Mouse (Mus musculus) MEL (cell line): ENCODE results near the gene Atp8b3. TPM values are rescaled to one million over a fixed set of nuclear protein-coding genes. Genes with fewer than 3 reads are reported as not detected.

Source experiments
- DNase-seq: peaks from one replicate; pipeline ENCODE4 v3.0.0; 2011; ENCODE audit warnings: low read depth, low spot score
- H3K27ac ChIP-seq: 2 replicates; pipeline ENCODE4 v1.5.1; 2012; ENCODE audit warnings: low read depth, mild to moderate bottlenecking, control low read depth, low read length, moderate library complexity; ENCODE audit not compliant: control insufficient read depth
- H3K27me3 ChIP-seq, 2 experiments: fragments of 150-350 bp in 1 of 2; sonication (generic) in 1 of 2; 2 replicates each; pipeline ENCODE4 v1.6.1; 2012; ENCODE audit warnings: low read length in 2 of 2, mild to moderate bottlenecking in 2 of 2, improper control_type of control experiment in 1 of 2, moderate library complexity in 1 of 2; ENCODE audit not compliant: insufficient read depth in 2 of 2, control insufficient read depth in 1 of 2
- H3K36me3 ChIP-seq, 2 experiments: 2 replicates each; pipeline ENCODE4 v1.6.1; 2012 to 2014; ENCODE audit warnings: low read length in 2 of 2, improper control_type of control experiment in 1 of 2, inconsistent platforms in 1 of 2, mild to moderate bottlenecking in 1 of 2; ENCODE audit not compliant: insufficient read depth in 2 of 2, control insufficient read depth in 1 of 2
- H3K4me1 ChIP-seq, 2 experiments: fragments of 150-350 bp in 1 of 2; sonication (generic) in 1 of 2; 2 replicates each; pipeline ENCODE4 v1.6.1; 2012; ENCODE audit warnings: low read length in 2 of 2, improper control_type of control experiment in 1 of 2, mild to moderate bottlenecking in 1 of 2; ENCODE audit not compliant: insufficient read depth in 2 of 2, control insufficient read depth in 1 of 2
- H3K4me3 ChIP-seq, 2 experiments: fragments of 150-350 bp in 1 of 2; sonication (generic) in 1 of 2; 2 replicates each; pipeline ENCODE4 v1.5.1; 2012; ENCODE audit warnings: low read depth in 2 of 2, low read length in 2 of 2, mild to moderate bottlenecking in 2 of 2, moderate library complexity in 2 of 2, control low read depth in 1 of 2, improper control_type of control experiment in 1 of 2; ENCODE audit not compliant: control insufficient read depth in 1 of 2, insufficient read depth in 1 of 2
- H3K79me2 ChIP-seq: 2 replicates; pipeline ENCODE4 v1.6.1; 2012; ENCODE audit warnings: mild to moderate bottlenecking, low read length, moderate library complexity; ENCODE audit not compliant: control insufficient read depth, poor library complexity, insufficient read depth
- H3K9ac ChIP-seq: 2 replicates; pipeline ENCODE4 v1.6.1; 2012; ENCODE audit warnings: low read depth, mild to moderate bottlenecking, control low read depth, low read length, moderate library complexity; ENCODE audit not compliant: control insufficient read depth, poor library complexity, severe bottlenecking
- H3K9me3 ChIP-seq: fragments of 150-350 bp; sonication (generic); replicated peaks from 2 replicates; pipeline ENCODE4 v1.6.1; 2012; ENCODE audit warnings: mild to moderate bottlenecking, low read length, improper control_type of control experiment, moderate library complexity; ENCODE audit not compliant: insufficient read depth
- BHLHE40 ChIP-seq: IDR thresholded peaks from 2 replicates; pipeline ENCODE4 v1.6.1; 2012; ENCODE audit warnings: low read depth, mild to moderate bottlenecking, inconsistent platforms, low read length, improper control_type of control experiment, borderline replicate concordance
- CHD2 ChIP-seq: IDR thresholded peaks from 2 replicates; pipeline ENCODE4 v1.6.1; 2011; ENCODE audit warnings: low read length, improper control_type of control experiment
- CTCF ChIP-seq, 3 experiments: IDR thresholded peaks in 2 of 3; conservative IDR thresholded peaks in 1 of 3; 2 replicates each; pipeline ENCODE4 v1.5.1; 2011 to 2012; ENCODE audit warnings: low read length in 3 of 3, low read depth in 2 of 3, mild to moderate bottlenecking in 2 of 3, improper control_type of control experiment in 1 of 3, inconsistent platforms in 1 of 3, mixed read lengths in 1 of 3, moderate library complexity in 1 of 3; ENCODE audit not compliant: control insufficient read depth in 1 of 3, insufficient read depth in 1 of 3, poor library complexity in 1 of 3, severe bottlenecking in 1 of 3
- E2F4 ChIP-seq: IDR thresholded peaks from 2 replicates; pipeline ENCODE4 v1.6.1; 2011; ENCODE audit warnings: low read depth, low read length, improper control_type of control experiment, borderline replicate concordance
- ELF1 ChIP-seq: IDR thresholded peaks from 2 replicates; pipeline ENCODE4 v1.6.1; 2014; ENCODE audit warnings: low read depth, mild to moderate bottlenecking, inconsistent platforms, low read length, improper control_type of control experiment, moderate library complexity
- EP300 ChIP-seq, 2 experiments: IDR thresholded peaks; 2 replicates each; pipeline ENCODE4 v1.6.1; 2011; ENCODE audit warnings: improper control_type of control experiment in 2 of 2, low read length in 2 of 2, low read depth in 1 of 2, mild to moderate bottlenecking in 1 of 2
- ETS1 ChIP-seq: IDR thresholded peaks from 2 replicates; pipeline ENCODE4 v1.6.1; 2012; ENCODE audit warnings: low read depth, mild to moderate bottlenecking, inconsistent platforms, low read length, improper control_type of control experiment, moderate library complexity
- GATA1 ChIP-seq: IDR thresholded peaks from 2 replicates; pipeline ENCODE4 v1.6.1; 2011; ENCODE audit warnings: low read depth, low read length, improper control_type of control experiment
- HCFC1 ChIP-seq: IDR thresholded peaks from 2 replicates; pipeline ENCODE4 v1.6.1; 2012; ENCODE audit warnings: low read depth, mild to moderate bottlenecking, inconsistent platforms, low read length, improper control_type of control experiment, moderate library complexity
- MAX ChIP-seq: IDR thresholded peaks from 2 replicates; pipeline ENCODE4 v1.6.1; 2011; ENCODE audit warnings: low read length, improper control_type of control experiment
- MAZ ChIP-seq: IDR thresholded peaks from 2 replicates; pipeline ENCODE4 v1.6.1; 2012; ENCODE audit warnings: low read depth, mild to moderate bottlenecking, inconsistent platforms, low read length, improper control_type of control experiment
- MEF2A ChIP-seq: IDR thresholded peaks from 2 replicates; pipeline ENCODE4 v1.6.1; 2014; ENCODE audit warnings: low read depth, mild to moderate bottlenecking, inconsistent platforms, low read length, improper control_type of control experiment; ENCODE audit not compliant: poor library complexity, insufficient replicate concordance, severe bottlenecking; ENCODE audit errors: extremely low read depth
- MXI1 ChIP-seq: IDR thresholded peaks from 2 replicates; pipeline ENCODE4 v1.6.1; 2011; ENCODE audit warnings: mild to moderate bottlenecking, low read depth, low read length, improper control_type of control experiment
- MYC ChIP-seq: IDR thresholded peaks from 2 replicates; pipeline ENCODE4 v1.6.1; 2011; ENCODE audit warnings: low read depth, mild to moderate bottlenecking, low read length, improper control_type of control experiment, moderate library complexity
- NELFE ChIP-seq: IDR thresholded peaks from 2 replicates; pipeline ENCODE4 v1.6.1; 2011; ENCODE audit warnings: low read depth, low read length, improper control_type of control experiment
- NRF1 ChIP-seq: IDR thresholded peaks from 2 replicates; pipeline ENCODE4 v1.6.1; 2014; ENCODE audit warnings: low read depth, mild to moderate bottlenecking, inconsistent platforms, low read length, improper control_type of control experiment, moderate library complexity; ENCODE audit not compliant: poor library complexity, insufficient read depth, severe bottlenecking
- POLR2A ChIP-seq, 2 experiments: IDR thresholded peaks; 2 replicates each; pipeline ENCODE4 v1.6.1; 2011 to 2012; ENCODE audit warnings: low read length in 2 of 2, mild to moderate bottlenecking in 2 of 2, control low read depth in 1 of 2, improper control_type of control experiment in 1 of 2, low read depth in 1 of 2, moderate library complexity in 1 of 2; ENCODE audit not compliant: control insufficient read depth in 1 of 2, insufficient read depth in 1 of 2, poor library complexity in 1 of 2
- POLR2AphosphoS2 ChIP-seq: IDR thresholded peaks from 2 replicates; pipeline ENCODE4 v1.6.1; 2011; ENCODE audit warnings: low read length, improper control_type of control experiment
- POLR2AphosphoS5 ChIP-seq: IDR thresholded peaks from 2 replicates; pipeline ENCODE4 v1.6.1; 2012; ENCODE audit warnings: low read depth, borderline replicate concordance, mild to moderate bottlenecking, inconsistent platforms, low read length, moderate library complexity, mixed read lengths
- RAD21 ChIP-seq: IDR thresholded peaks from 2 replicates; pipeline ENCODE4 v1.6.1; 2011; ENCODE audit warnings: mild to moderate bottlenecking, low read depth, low read length, improper control_type of control experiment
- SIN3A ChIP-seq: IDR thresholded peaks from 2 replicates; pipeline ENCODE4 v1.6.1; 2012; ENCODE audit warnings: low read length, improper control_type of control experiment, inconsistent platforms
- SMC3 ChIP-seq: IDR thresholded peaks from 2 replicates; pipeline ENCODE4 v1.6.1; 2011; ENCODE audit warnings: low read depth, low read length, improper control_type of control experiment
- TAL1 ChIP-seq: IDR thresholded peaks from 2 replicates; pipeline ENCODE4 v1.6.1; 2012; ENCODE audit warnings: mild to moderate bottlenecking, inconsistent platforms, low read length, moderate library complexity, mixed read lengths
- TCF12 ChIP-seq: IDR thresholded peaks from 2 replicates; pipeline ENCODE4 v1.6.1; 2014; ENCODE audit warnings: low read depth, mild to moderate bottlenecking, inconsistent platforms, low read length, improper control_type of control experiment, moderate library complexity
- USF1 ChIP-seq: IDR thresholded peaks from 2 replicates; pipeline ENCODE4 v1.6.1; 2014; ENCODE audit warnings: low read depth, mild to moderate bottlenecking, inconsistent platforms, low read length, improper control_type of control experiment, moderate library complexity
- USF2 ChIP-seq, 2 experiments: IDR thresholded peaks; 2 replicates each; pipeline ENCODE4 v1.6.1; 2011 to 2012; ENCODE audit warnings: improper control_type of control experiment in 2 of 2, low read length in 2 of 2, borderline replicate concordance in 1 of 2, inconsistent platforms in 1 of 2, low read depth in 1 of 2, mild to moderate bottlenecking in 1 of 2; ENCODE audit not compliant: insufficient read depth in 1 of 2
- ZMIZ1 ChIP-seq: IDR thresholded peaks from 2 replicates; pipeline ENCODE4 v1.6.1; 2012; ENCODE audit warnings: low read depth, mild to moderate bottlenecking, inconsistent platforms, low read length, improper control_type of control experiment, moderate library complexity
- polyA plus RNA-seq, 2 experiments: library from polyadenylated mRNA; stranded (reverse) in 1 of 2; unstranded in 1 of 2; fragments of >175 nt in 1 of 2; fragments of >200 nt in 1 of 2; gene quantifications; 2 replicates each; pipeline versions ENCODE4 v1.2.1 to v1.2.4; 2012; ENCODE audit warnings: low replicate concordance in 2 of 2, low read depth in 1 of 2; ENCODE audit not compliant: insufficient read length in 2 of 2, insufficient read depth in 1 of 2, missing spikeins in 1 of 2
- total RNA-seq: library from RNA; depleted of rRNA; stranded (reverse); fragments of 300-350 nt; gene quantifications from 2 replicates; pipeline ENCODE4 v1.2.3, GENCODE M21; 2012

Atp8b3 gene
- total and polyA plus RNA-seq, 3 experiments, result 0.13 TPM; not detected in 2

DNA sequence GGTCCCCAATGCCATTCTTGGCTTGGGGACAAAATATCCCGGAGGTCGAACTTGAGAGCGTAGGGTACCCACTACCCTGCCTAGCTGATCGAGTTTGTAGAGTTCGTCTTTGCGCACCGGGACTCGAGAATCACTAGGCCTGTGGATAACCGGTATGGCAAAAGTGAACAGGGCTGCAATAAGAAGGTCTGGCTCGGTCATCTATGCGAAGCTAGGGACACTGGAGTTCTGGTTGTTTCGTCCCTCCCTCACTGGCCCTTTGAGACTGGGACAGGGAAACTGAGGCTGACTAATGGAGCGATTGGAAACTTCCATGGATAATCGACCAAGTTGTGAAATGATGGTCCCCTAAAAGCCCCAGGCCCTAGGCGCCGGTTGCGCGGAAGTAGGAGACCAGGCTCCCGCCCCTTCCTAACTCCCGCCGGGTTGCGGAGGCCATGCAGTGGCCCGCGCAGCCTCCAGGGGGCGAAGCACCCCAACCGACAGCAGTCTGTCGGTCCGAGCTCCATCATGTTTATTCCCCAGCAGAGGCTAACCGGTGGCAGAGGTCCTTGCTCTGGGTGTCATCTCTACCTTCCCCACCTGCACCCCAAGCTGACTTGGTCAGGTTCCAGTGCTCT, 39.3 kb upstream of the Atp8b3 start (continued):
- TF ChIP-seq MEF2A, result no peak
- peak; percentile 47; the same call in 1 of the 2 replicates for TF ChIP-seq HCFC1

DNA sequence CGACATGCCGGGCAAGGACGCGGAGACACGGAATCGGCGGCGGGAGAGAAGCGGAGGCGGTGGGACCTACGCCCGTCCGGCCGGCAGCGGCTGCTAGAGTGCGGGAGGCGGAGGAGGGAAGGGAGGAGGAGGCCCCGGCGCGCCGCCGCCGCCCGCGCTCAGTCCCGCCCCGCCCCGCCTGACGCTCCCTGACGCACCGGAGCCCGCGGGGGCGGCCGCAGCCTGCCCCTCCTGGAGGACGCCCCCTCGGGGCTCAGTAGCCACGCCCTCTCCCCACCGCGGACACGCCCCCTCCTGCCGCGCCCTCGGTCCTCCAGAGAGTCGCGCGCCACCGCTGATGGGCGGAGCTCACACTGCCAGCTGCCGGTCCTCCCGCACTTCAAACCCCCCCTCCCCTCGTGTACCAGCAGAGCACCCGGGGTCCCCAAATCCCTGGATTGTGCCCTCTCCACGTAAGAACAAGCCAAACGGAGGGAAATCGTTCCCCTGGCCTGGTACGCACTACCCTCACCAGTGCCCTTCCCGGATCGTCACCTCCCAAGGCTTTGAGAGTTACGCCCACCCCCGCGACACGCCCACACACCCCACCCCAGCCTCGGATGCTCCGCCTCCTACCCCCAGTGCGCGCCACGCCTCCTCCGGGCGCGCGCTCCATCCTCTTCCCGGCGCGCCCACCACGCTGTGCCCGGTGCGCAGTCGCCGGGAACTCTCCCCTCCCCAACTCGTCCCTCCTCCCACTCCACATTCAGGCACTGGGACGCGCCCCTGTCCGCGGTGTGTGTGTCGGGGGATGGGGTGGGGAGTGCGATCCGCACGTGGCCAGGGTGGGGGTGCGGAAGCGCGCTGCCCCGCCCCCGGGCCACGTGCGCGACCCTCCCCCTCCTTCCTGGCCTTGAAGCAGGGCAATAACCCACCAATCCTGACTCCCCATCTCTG, 38.5 kb upstream of the Atp8b3 start, which contains the start of gene Klf16:
Gene Klf16, minus strand, starts transcription at position 127 of the 936 bp plus-strand sequence.
- H3K79me2 ChIP-seq, result peaks cover 47% of the 10 kb centered on the region

More for the DNA sequence above, 38.5 kb upstream of the Atp8b3 start, which contains the start of gene Klf16:
- peak; percentile 98 for TF ChIP-seq MAX
- TF ChIP-seq POLR2AphosphoS5, result no peak
- TF ChIP-seq POLR2A (IDR thresholded peaks at IDR 0.05; ENCODE audit: control insufficient read depth in 1 of 2, insufficient read depth in 1 of 2, low read depth in 1 of 2, low read length in 2 of 2, poor library complexity in 1 of 2), result peak; percentile 71 to 83; a peak in 3 of 4 replicates
- TF ChIP-seq TAL1, result no peak
- no peak for TF ChIP-seq SMC3
- TF ChIP-seq ELF1, result peak; percentile 73; the same call in 1 of the 2 replicates
- TF ChIP-seq MXI1, result peak; percentile 100
- no peak for TF ChIP-seq GATA1
- TF ChIP-seq POLR2AphosphoS2, result peak; percentile 20; the same call in 1 of the 2 replicates
- peak; percentile 63; the same call in 1 of the 2 replicates for TF ChIP-seq TCF12
- no peak for TF ChIP-seq USF2 (IDR thresholded peaks at IDR 0.05; ENCODE audit: borderline replicate concordance in 1 of 2, insufficient read depth in 1 of 2, low read depth in 1 of 2, low read length in 2 of 2)
- TF ChIP-seq MAZ, result peak; percentile 94
- peak in 1 of 2 experiments; percentile 62; a peak in 2 of 4 replicates for TF ChIP-seq EP300 (IDR thresholded peaks at IDR 0.05; ENCODE audit: low read depth in 1 of 2, low read length in 2 of 2)
- peak; percentile 66; the same call in 1 of the 2 replicates for TF ChIP-seq ZMIZ1
- TF ChIP-seq HCFC1, result peak; percentile 55; the same call in 1 of the 2 replicates
- TF ChIP-seq ETS1, result peak; percentile 72
- no peak for TF ChIP-seq RAD21
- 0 out of 6 replicates have a peak, but pooled peaks of 1 of the 3 experiments have one; percentile 0 for TF ChIP-seq CTCF (IDR thresholded peaks at IDR 0.05 in 2 of 3, conservative IDR thresholded peaks at IDR 0.05 in 1 of 3; ENCODE audit: control insufficient read depth in 1 of 3, insufficient read depth in 1 of 3, low read depth in 2 of 3, low read length in 3 of 3, poor library complexity in 1 of 3, severe bottlenecking in 1 of 3)
- peak; percentile 92 for TF ChIP-seq USF1
- TF ChIP-seq NRF1, result peak; percentile 86
- no peak; the same call in 1 of the 2 replicates for TF ChIP-seq CHD2
- TF ChIP-seq SIN3A, result peak; percentile 95
- TF ChIP-seq MYC, result peak; percentile 99
- TF ChIP-seq NELFE, result peak; percentile 86
- TF ChIP-seq BHLHE40, result peak; percentile 95
- TF ChIP-seq E2F4, result 0 out of 2 replicates have a peak, but pooled peaks have one; percentile 18
- no peaks in the 10 kb centered on the region for H3K27me3 ChIP-seq
- DNase-seq, result peak; percentile 97
- peaks cover 0 to 30% of the 10 kb centered on the region in 2 experiments; a peak in 2 of 4 replicates for H3K36me3 ChIP-seq
- peaks cover 11 to 38% of the 10 kb centered on the region in 2 experiments; a peak in 3 of 4 replicates for H3K4me1 ChIP-seq
- H3K4me3 ChIP-seq, result peak within 1 kb of the TSS; percentile 88 to 94
- H3K9ac ChIP-seq, result peak within 1 kb of the TSS; percentile 93
- peak within 1 kb of the TSS; percentile 95 for H3K27ac ChIP-seq
- no peaks in the 10 kb centered on the region for H3K9me3 ChIP-seq
